Mouse (Mus musculus) Patski (cell line): ENCODE data around the gene Ubqln1. TPM values are rescaled to one million over a fixed set of nuclear protein-coding genes. Genes with fewer than 3 reads are reported as not detected.

ENCODE experiments used
- ATAC-seq: fragments of 100-300 bp; one replicate; pipeline ENCODE4 v1.8.0; 2021
- CTCF ChIA-PET: fragments of 350-600 bp; sonication (Branson Sonifier 250); formaldehyde crosslinking; loops from one replicate; lab custom pipeline; 2022; ENCODE audit warnings: inconsistent platforms; lab: Charles Lee
- POLR2A ChIA-PET: fragments of 350-600 bp; sonication (Branson Sonifier 250); formaldehyde crosslinking; loops from one replicate; lab custom pipeline; 2022; ENCODE audit warnings: antibody characterized with exemption, inconsistent platforms; lab: Charles Lee
- DNase-seq: peaks from one replicate; pipeline ENCODE4 v3.0.0-alpha.2; 2011; ENCODE audit warnings: low read depth, low spot score
- H3K27me3 ChIP-seq: fragments of 371-371 bp; one replicate; pipeline ENCODE4 v1.5.1; 2021
- CTCF ChIP-seq: fragments of 100-300 bp; IDR thresholded peaks from one replicate; pipeline ENCODE4 v1.5.1; 2021
- in situ Hi-C: fragments of 300-500 bp; cut with MboI; formaldehyde crosslinking; loops from 3 replicates; pipeline ENCODE4 v1.11.1; 2018; ENCODE audit warnings: low pct_unique_long_range_greater_than_20kb, mixed read lengths
- polyA plus RNA-seq: library from polyadenylated mRNA; unstranded; gene quantifications from one replicate; pipeline ENCODE4 v1.2.3, GENCODE M21; 2021

The Ubqln1 gene
- polyA plus RNA-seq, 1 experiment from 2014 or later, result 132 TPM

- ATAC-seq (no peak), DNase-seq (no peak)
- in situ Hi-C loops, result no loop called here
- ChIA-PET CTCF (no interaction called here), POLR2A (no interaction called here)
- TF ChIP-seq CTCF, result no peak
- no peaks in the 10 kb centered on the region for H3K27me3 ChIP-seq
Measured at GRCm38 (mm10) chr13:58217536-58217935, 2.1 kb upstream of the Ubqln1 start.

DNA sequence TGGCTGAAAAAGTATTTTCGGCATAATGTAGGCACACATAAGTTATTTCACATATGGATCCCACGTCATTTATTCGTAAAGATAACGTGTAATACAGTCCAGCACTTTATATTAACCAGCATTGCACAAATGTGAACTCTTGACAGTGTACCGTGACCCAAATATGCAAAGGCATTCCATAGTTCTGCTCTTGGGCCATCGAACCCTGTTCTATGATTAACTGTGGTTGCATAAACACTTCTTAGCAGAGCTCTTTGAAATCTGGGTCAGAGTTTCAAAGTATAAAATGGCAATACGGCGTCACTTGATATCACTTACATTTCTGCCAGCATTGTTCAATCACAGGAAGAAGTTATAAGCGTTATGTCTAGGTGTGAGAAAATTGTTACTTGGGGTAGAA, 942 bp upstream of the Ubqln1 start:
- CTCF ChIA-PET, result interaction anchor here (1.4 kb wide), 1 partner anchor 16 kb away, joined by 4 read pairs; no protein-coding TSS in a partner anchor
- in situ Hi-C loops, result no loop called here
- ATAC-seq (no peak), DNase-seq (no peak)
- no peak for TF ChIP-seq CTCF
- POLR2A ChIA-PET, result no interaction called here
- H3K27me3 ChIP-seq, result no peaks in the 10 kb centered on the region

GRCm38 (mm10) chr13:58215253-58215591, 231 bp downstream of the Ubqln1 start:
- ChIA-PET CTCF (interaction anchor here (1.4 to 2.2 kb wide), 2 partner anchors 12 to 17 kb away, joined by 4 to 7 read pairs; no protein-coding TSS in a partner anchor), POLR2A (no interaction called here)
- no peaks in the 10 kb centered on the region for H3K27me3 ChIP-seq
- TF ChIP-seq CTCF, result no peak
- ATAC-seq (peak; percentile 57), DNase-seq (no peak)
- in situ Hi-C loops, result no loop called here

DNA sequence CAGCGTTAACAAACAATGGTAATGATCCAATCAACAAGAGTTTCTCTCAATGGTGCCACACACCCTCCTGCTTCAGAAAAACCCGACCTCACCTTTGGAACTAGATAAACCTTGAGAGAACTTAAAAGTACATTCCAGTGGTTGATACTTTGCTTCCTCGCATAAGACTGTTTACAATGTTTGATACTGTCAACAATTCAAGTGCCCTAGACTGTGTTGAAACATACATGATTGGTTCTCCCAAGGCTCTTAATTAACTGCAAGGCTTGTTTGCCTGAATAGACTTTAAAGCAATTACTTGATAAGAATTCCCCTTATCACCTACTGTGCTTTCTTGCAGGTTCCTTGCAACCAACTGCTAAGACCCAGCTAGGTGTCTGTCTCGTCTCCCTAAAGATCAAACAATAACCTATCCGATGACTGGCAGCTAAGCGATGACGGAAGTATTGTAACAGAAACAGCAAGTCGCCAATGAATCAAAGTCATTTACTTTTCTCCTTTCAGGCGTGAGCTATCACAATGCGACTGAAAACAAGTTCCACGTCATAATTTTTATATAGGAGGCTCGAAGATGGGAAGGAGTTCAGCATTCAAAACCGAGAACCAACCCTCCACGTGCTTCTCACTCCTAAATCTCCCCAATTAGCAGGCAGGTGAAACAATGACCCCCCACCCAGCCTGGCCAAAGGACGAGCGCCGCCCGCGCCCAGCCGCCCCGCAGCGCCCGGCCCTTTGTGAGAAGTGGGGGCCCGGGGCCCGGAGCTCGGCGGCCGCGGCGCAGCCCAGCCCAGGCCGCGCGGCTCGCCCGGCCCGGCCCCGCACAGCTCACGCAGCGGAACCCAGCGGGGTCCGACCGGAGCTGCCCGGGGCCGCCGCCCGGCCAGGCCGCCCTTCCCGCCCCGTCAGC, 854 bp downstream of the Ubqln1 start:
- in situ Hi-C loops, result no loop called here
- no peak for TF ChIP-seq CTCF
- ATAC-seq, result peak; percentile 40
- ChIA-PET CTCF (interaction anchor here (2.2 kb wide), 1 partner anchor 11 kb away, joined by 7 read pairs; no protein-coding TSS in a partner anchor), POLR2A (no interaction called here)
- H3K27me3 ChIP-seq, result no peaks in the 10 kb centered on the region
- DNase-seq, result no peak

GRCm38 (mm10) chr13:58213801-58214200, 1.7 kb downstream of the Ubqln1 start:
- in situ Hi-C loops, result no loop called here
- ChIA-PET POLR2A (no interaction called here), CTCF (interaction anchor here (2.2 kb wide), 1 partner anchor 11 kb away, joined by 7 read pairs; no protein-coding TSS in a partner anchor)
- ATAC-seq (no peak), DNase-seq (no peak)
- H3K27me3 ChIP-seq, result no peaks in the 10 kb centered on the region
- no peak for TF ChIP-seq CTCF

DNA sequence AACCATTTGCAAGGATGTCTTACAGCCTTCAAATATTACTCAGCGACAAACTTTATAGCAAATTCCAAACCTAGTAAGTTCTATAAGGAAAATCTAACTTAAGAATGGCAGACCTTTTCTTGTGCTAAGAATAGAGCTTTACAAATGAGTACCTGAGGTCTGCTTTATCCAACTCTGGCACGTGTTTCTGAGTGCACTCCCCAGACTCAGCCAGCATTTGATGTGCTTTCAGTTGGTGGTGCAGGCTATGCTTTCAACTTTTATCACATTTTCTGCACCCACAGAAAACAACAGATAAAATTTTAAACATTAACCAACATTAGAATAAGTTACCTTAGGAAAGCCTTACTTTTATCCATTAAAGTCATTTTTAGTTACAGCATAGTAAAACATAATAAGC, 2.9 kb downstream of the Ubqln1 start:
- no peak for TF ChIP-seq CTCF
- DNase-seq (no peak), ATAC-seq (no peak)
- in situ Hi-C loops, result no loop called here
- H3K27me3 ChIP-seq, result no peaks in the 10 kb centered on the region
- POLR2A ChIA-PET, result no interaction called here
- CTCF ChIA-PET, result interaction anchor here (1.2 kb wide), 1 partner anchor 24 kb away, joined by 3 read pairs; no protein-coding TSS in a partner anchor

DNA sequence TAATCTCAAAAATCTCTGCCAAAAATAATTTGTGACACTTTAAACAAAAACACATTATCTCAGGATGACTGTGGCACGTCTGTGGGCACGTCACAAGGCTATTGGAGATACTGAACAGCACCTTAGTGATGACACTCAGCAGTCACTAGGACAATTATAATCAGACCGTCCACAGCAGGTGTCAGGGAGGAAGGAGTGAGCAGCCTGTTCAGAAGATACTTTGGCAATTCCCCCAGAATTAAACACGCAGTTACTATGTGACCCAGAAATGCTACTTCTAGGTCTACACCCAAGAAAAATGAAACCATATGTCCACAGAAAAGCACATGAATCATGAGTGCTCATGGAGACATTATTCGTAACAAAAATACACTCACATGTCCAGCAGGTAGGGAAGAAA, 5.0 kb downstream of the Ubqln1 start:
- TF ChIP-seq CTCF, result no peak
- CTCF ChIA-PET, result interaction anchor here (1.8 kb wide), 1 partner anchor 14 kb away, joined by 5 read pairs; no protein-coding TSS in a partner anchor
- DNase-seq (no peak), ATAC-seq (no peak)
- POLR2A ChIA-PET, result no interaction called here
- no peaks in the 10 kb centered on the region for H3K27me3 ChIP-seq
- in situ Hi-C loops, result no loop called here

- POLR2A ChIA-PET, result no interaction called here
- in situ Hi-C loops, result no loop called here
- CTCF ChIA-PET, result interaction anchor here (0.9 kb wide), 1 partner anchor 9 kb away, joined by 3 read pairs; no protein-coding TSS in a partner anchor
- ATAC-seq (no peak), DNase-seq (no peak)
- H3K27me3 ChIP-seq, result no peaks in the 10 kb centered on the region
- no peak for TF ChIP-seq CTCF
Measured at GRCm38 (mm10) chr13:58206084-58206483, 9.4 kb downstream of the Ubqln1 start.

GRCm38 (mm10) chr13:58204986-58205385, 10.5 kb downstream of the Ubqln1 start:
- in situ Hi-C loops, result no loop called here
- CTCF ChIA-PET, result interaction anchor here (1.6 kb wide), 1 partner anchor 10 kb away, joined by 4 read pairs; no protein-coding TSS in a partner anchor
- no peak for TF ChIP-seq CTCF
- no peak for DNase-seq
- no peak for ATAC-seq
- POLR2A ChIA-PET, result no interaction called here
- H3K27me3 ChIP-seq, result no peaks in the 10 kb centered on the region

GRCm38 (mm10) chr13:58204202-58204601, 11.3 kb downstream of the Ubqln1 start:
- no peak for TF ChIP-seq CTCF
- ATAC-seq (no peak), DNase-seq (no peak)
- in situ Hi-C loops, result no loop called here
- ChIA-PET CTCF (interaction anchor here (1.6 to 1.8 kb wide), 2 partner anchors 9 to 10 kb away, joined by 4 to 7 read pairs; no protein-coding TSS in a partner anchor), POLR2A (no interaction called here)
- H3K27me3 ChIP-seq, result no peaks in the 10 kb centered on the region

DNA sequence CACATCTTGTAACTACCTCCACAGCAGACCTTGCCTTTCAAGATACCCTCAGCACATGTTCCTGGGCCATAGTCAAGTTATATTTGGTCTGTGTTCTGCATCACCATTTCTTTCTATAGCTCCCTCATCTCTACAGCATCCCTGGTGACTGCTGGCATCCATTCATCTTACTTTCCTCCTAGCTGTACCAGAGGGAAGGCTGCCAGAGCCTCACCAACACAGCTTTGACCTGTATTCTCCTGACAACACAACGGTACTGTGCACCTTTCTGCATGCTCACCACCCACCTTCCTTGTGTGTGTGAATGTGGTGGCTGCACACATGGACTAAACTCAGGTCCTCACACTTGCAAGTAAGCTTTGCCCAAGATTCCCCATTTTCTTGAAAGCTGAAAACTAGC, 12.6 kb downstream of the Ubqln1 start:
- in situ Hi-C loops, result no loop called here
- no peak for ATAC-seq
- ChIA-PET POLR2A (no interaction called here), CTCF (interaction anchor here (1.8 kb wide), 1 partner anchor 11 kb away, joined by 7 read pairs; no protein-coding TSS in a partner anchor)
- H3K27me3 ChIP-seq, result no peaks in the 10 kb centered on the region
- no peak for DNase-seq
- TF ChIP-seq CTCF, result no peak
